Mouse (Mus musculus) small intestine, adult 10 weeks (tissue): ENCODE results near the gene Lyg1. TPM values are rescaled to one million over a fixed set of nuclear protein-coding genes. Genes with fewer than 3 reads are reported as not detected.

Experiments used
- polyA plus RNA-seq: library from polyadenylated mRNA; stranded (reverse); fragments of 350-450 nt; fragmentation: Illumina TruSeq; extraction: RNeasy Lipid Tissue Mini Kit (QIAGEN cat#74804); gene quantifications from one replicate; pipeline ENCODE4 v1.2.3, GENCODE M21; 2014; ENCODE audit warnings: low replicate concordance

The Lyg1 gene
- polyA plus RNA-seq, result not detected

DNA sequence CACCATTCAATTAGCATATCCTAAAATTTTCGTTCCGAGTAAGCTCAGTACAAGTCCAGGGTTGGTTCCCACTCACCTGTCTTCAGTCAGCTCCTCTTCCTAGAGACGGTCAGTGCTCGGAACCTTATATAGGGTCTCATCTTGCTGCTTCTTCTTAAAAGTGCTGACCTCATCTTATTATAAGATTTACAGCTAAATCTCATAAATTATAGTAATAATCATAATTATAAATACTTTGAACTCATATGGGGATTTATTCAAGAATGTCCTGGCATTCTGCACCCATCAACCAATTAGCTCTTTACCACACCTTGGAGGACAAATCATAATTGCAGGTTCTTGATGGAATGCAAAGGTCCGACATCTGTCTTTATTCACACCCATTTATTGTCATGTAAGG is at the start of gene Lyg1:
Lyg1 (minus strand) TSS at position 101 of the 400 bp plus-strand sequence.

DNA sequence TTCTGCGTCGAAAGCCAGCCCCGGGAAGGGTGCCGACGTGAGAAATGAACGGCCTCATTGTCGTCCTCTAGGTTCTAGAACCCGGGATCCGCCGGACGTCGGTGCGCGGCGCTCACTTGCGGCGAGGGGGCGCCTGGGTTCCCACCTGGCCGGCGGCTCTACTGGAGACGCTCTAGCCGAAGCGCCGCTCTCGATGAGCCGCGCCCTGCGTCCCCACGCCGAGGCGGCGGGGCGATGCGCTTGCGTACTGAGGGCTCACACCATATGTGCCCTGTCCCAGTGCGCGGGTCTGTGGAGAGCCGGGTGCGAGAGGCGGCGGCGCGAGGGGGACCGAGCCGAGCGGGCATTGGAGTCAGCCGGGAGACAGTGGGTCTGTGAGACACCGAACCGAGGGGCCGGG is 40.3 kb upstream of the Lyg1 start, which contains the start of the genes Txndc9 and Eif5b:
Txndc9 (minus strand) TSS at position 27 of the 400 bp plus-strand sequence.
Eif5b (plus strand) TSS at position 144 of the 400 bp plus-strand sequence.

DNA sequence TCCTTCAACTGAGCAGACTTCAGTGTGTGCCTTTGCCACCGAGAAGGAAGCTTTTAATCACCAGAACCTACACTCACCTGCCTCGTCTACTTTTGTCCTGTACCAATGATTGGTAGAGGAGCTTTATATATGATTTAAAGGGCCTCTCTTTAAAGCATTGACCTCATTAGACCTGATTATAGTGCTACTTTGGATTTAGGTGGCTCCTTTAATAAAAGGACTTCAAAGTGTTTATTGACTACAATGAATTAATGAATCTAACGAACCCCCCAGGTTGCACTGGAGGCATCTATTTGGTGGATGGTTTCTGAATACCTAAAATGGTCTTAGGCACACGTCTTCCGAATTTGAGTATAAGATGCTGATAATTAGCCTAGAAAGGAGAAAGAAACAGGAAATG is 41.2 kb downstream of the Lyg1 start, which contains the start of gene Lyg2:
Lyg2 (minus strand) TSS at position 101 of the 400 bp plus-strand sequence.

Other genes starting within 250 kb of the Lyg1 start
- 2.2 TPM for gene 2010300C02Rik, start 237.7 kb downstream of the Lyg1 start, polyA plus RNA-seq
- gene Tsga10, start 91.3 kb downstream of the Lyg1 start, polyA plus RNA-seq, result 8.9 TPM
- gene Lipt1, start 86.0 kb downstream of the Lyg1 start, polyA plus RNA-seq, result 2.6 TPM
- gene Mitd1, start 67.3 kb downstream of the Lyg1 start, polyA plus RNA-seq, result 101 TPM
- gene Mrpl30, start 67.3 kb downstream of the Lyg1 start, polyA plus RNA-seq, result 254 TPM
- gene Lyg2, start 41.3 kb downstream of the Lyg1 start, polyA plus RNA-seq, result not detected
- gene Txndc9, start 40.1 kb upstream of the Lyg1 start, polyA plus RNA-seq, result 164 TPM
- gene Eif5b, start 40.3 kb upstream of the Lyg1 start, polyA plus RNA-seq, result 58.3 TPM
- 17.4 TPM for gene Rev1, start 172.0 kb upstream of the Lyg1 start, polyA plus RNA-seq